Mouse (Mus musculus) spleen, adult 2 months (tissue): ENCODE results near the gene Gm20388.

Experiments
- CTCF ChIP-seq: fragments of 200-500 bp; IDR thresholded peaks from 2 replicates; pipeline ENCODE4 v1.5.1; 2011; ENCODE audit warnings: mild to moderate bottlenecking, inconsistent platforms; ENCODE audit not compliant: insufficient read depth, insufficient read length, insufficient replicate concordance; ENCODE audit errors: extremely low read depth
- POLR2A ChIP-seq: fragments of 200-500 bp; IDR thresholded peaks from 2 replicates; pipeline ENCODE4 v1.6.1; 2011; ENCODE audit warnings: low read depth, low read length, inconsistent platforms

- TF ChIP-seq CTCF (no peak), POLR2A (no peak)
These were observed 2683.3 kb downstream of the Gm20388 start for GRCm38 (mm10) chr8:122593783-122594507.
